Mouse (Mus musculus): ENCODE data around the gene Ccdc93. TPM values are rescaled to one million over a fixed set of nuclear protein-coding genes. Genes with fewer than 3 reads are reported as not detected.

Ccdc93 gene
- polyA plus RNA-seq, 1 experiment from 2014 or later: 3.4 TPM

GRCm38 (mm10) chr1:121390421-121390820, 40.4 kb upstream of the Ccdc93 start:
- no peak for TF ChIP-seq EP300 (IDR thresholded peaks at IDR 0.05)
- TF ChIP-seq CTCF (IDR thresholded peaks at IDR 0.05): no peak
- no peak overlapping the region for H3K27ac ChIP-seq (ENCODE audit: low read length)
- H3K9ac ChIP-seq (replicated peaks; ENCODE audit: low read depth): no peak overlapping the region
- no peak for DNase-seq (ENCODE audit: low spot score)
- H3K4me2 ChIP-seq (replicated peaks; ENCODE audit: low read depth, low read length): no peak overlapping the region
- no peaks in the 10 kb centered on the region for H3K9me3 ChIP-seq (ENCODE audit: low read length)
- 56% methylated on average over 13 of the region's 13 CpGs for WGBS
- no peak for ATAC-seq
- H3K36me3 ChIP-seq (ENCODE audit: insufficient read depth, low read length): no peaks in the 10 kb centered on the region
- H3K27me3 ChIP-seq (replicated peaks; ENCODE audit: insufficient read depth, low read length): no peaks in the 10 kb centered on the region
- no peaks in the 10 kb centered on the region for H3K4me1 ChIP-seq (ENCODE audit: insufficient read depth, low read depth, low read length)
- H3K4me3 ChIP-seq (ENCODE audit: low read depth, low read length): no peak overlapping the region

- H3K27ac ChIP-seq (ENCODE audit: low read length): no peak overlapping the region
- no peak overlapping the region for H3K9ac ChIP-seq (replicated peaks; ENCODE audit: low read depth)
- no peak for DNase-seq (ENCODE audit: low spot score)
- 67% methylated on average over 8 of the region's 8 CpGs for WGBS
- H3K36me3 ChIP-seq (ENCODE audit: insufficient read depth, low read length): no peaks in the 10 kb centered on the region
- no peak for ATAC-seq
- no peaks in the 10 kb centered on the region for H3K27me3 ChIP-seq (replicated peaks; ENCODE audit: insufficient read depth, low read length)
- no peaks in the 10 kb centered on the region for H3K9me3 ChIP-seq (ENCODE audit: low read length)
- no peak overlapping the region for H3K4me2 ChIP-seq (replicated peaks; ENCODE audit: low read depth, low read length)
- TF ChIP-seq EP300 (IDR thresholded peaks at IDR 0.05): no peak
- TF ChIP-seq CTCF (IDR thresholded peaks at IDR 0.05): no peak
- H3K4me3 ChIP-seq (ENCODE audit: low read depth, low read length): no peak overlapping the region
- no peaks in the 10 kb centered on the region for H3K4me1 ChIP-seq (ENCODE audit: insufficient read depth, low read depth, low read length)
Measured at GRCm38 (mm10) chr1:121390855-121391254, 40.0 kb upstream of the Ccdc93 start.

GRCm38 (mm10) chr1:121393117-121393516, 37.7 kb upstream of the Ccdc93 start:
- 71% methylated on average over 2 of the region's 2 CpGs for WGBS
- no peak for ATAC-seq
- DNase-seq (ENCODE audit: low spot score): no peak
- Histone ChIP-seq H3K27me3 (replicated peaks; ENCODE audit: insufficient read depth, low read length) (no peaks in the 10 kb centered on the region), H3K36me3 (ENCODE audit: insufficient read depth, low read length) (no peaks in the 10 kb centered on the region), H3K4me2 (replicated peaks; ENCODE audit: low read depth, low read length) (no peak overlapping the region), H3K4me1 (ENCODE audit: insufficient read depth, low read depth, low read length) (no peaks in the 10 kb centered on the region), H3K9me3 (ENCODE audit: low read length) (no peaks in the 10 kb centered on the region), H3K9ac (replicated peaks; ENCODE audit: low read depth) (no peak overlapping the region), H3K4me3 (ENCODE audit: low read depth, low read length) (no peak overlapping the region), H3K27ac (ENCODE audit: low read length) (no peak overlapping the region)
- no peak for TF ChIP-seq CTCF (IDR thresholded peaks at IDR 0.05)
- no peak for TF ChIP-seq EP300 (IDR thresholded peaks at IDR 0.05)

DNA sequence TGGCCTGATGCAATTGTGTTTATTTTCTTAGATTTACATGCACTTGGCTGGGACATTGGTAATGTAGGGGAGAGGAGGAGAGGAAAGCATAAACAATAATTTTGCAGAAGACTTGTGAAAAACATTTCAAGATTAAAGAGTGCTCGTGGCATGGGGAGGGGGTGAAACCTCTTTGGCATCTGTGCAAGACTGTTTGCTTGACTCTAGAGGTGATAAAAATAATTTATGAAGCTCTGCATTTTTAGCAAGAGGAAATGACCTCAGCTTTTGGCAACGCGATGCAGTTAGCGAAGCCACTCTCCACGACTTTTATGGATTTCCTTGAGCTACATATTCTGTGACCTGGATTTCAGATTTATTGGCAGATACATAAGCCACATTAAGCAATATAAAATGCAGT, 36.1 kb upstream of the Ccdc93 start:
- ATAC-seq (peak; percentile 35), DNase-seq (ENCODE audit: low spot score) (no peak)
- H3K27me3 ChIP-seq (replicated peaks; ENCODE audit: insufficient read depth, low read length): no peaks in the 10 kb centered on the region
- WGBS: 23% methylated on average over 5 of the region's 5 CpGs
- no peak overlapping the region for H3K9ac ChIP-seq (replicated peaks; ENCODE audit: low read depth)
- no peaks in the 10 kb centered on the region for H3K9me3 ChIP-seq (ENCODE audit: low read length)
- no peak overlapping the region for H3K4me3 ChIP-seq (ENCODE audit: low read depth, low read length)
- no peaks in the 10 kb centered on the region for H3K4me1 ChIP-seq (ENCODE audit: insufficient read depth, low read depth, low read length)
- TF ChIP-seq CTCF (IDR thresholded peaks at IDR 0.05) (no peak), EP300 (IDR thresholded peaks at IDR 0.05) (no peak)
- no peaks in the 10 kb centered on the region for H3K36me3 ChIP-seq (ENCODE audit: insufficient read depth, low read length)
- no peak overlapping the region for H3K4me2 ChIP-seq (replicated peaks; ENCODE audit: low read depth, low read length)
- H3K27ac ChIP-seq (ENCODE audit: low read length): no peak overlapping the region

DNA sequence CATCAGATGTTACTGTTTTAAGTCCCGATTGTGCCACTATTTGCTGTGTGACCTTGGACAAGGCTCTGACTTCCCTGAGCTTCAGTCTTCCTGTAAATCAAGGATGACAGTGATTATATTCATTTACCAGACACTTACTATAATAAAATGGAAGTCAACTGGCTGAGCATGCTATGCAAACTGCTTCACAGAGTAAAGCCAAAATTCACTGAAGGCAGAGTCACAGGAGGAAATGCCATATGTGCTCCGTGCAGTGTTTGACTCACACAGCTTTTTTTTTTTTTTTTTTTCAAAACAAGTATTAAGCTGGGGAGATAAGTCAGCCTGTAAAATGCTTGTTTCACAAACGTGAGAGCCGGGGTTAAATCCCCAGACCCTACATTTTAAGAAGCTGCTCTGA, 34.3 kb upstream of the Ccdc93 start:
- no peak overlapping the region for H3K4me3 ChIP-seq (ENCODE audit: low read depth, low read length)
- no peaks in the 10 kb centered on the region for H3K4me1 ChIP-seq (ENCODE audit: insufficient read depth, low read depth, low read length)
- no peaks in the 10 kb centered on the region for H3K36me3 ChIP-seq (ENCODE audit: insufficient read depth, low read length)
- 47% methylated on average over 4 of the region's 4 CpGs for WGBS
- TF ChIP-seq CTCF (IDR thresholded peaks at IDR 0.05) (no peak), EP300 (IDR thresholded peaks at IDR 0.05) (no peak)
- H3K9me3 ChIP-seq (ENCODE audit: low read length): no peaks in the 10 kb centered on the region
- DNase-seq (ENCODE audit: low spot score): no peak
- no peak overlapping the region for H3K4me2 ChIP-seq (replicated peaks; ENCODE audit: low read depth, low read length)
- no peak overlapping the region for H3K27ac ChIP-seq (ENCODE audit: low read length)
- H3K9ac ChIP-seq (replicated peaks; ENCODE audit: low read depth): no peak overlapping the region
- no peaks in the 10 kb centered on the region for H3K27me3 ChIP-seq (replicated peaks; ENCODE audit: insufficient read depth, low read length)
- no peak; the same call in 1 of the 2 replicates for ATAC-seq

- no peaks in the 10 kb centered on the region for H3K9me3 ChIP-seq (ENCODE audit: low read length)
- no peak overlapping the region for H3K4me2 ChIP-seq (replicated peaks; ENCODE audit: low read depth, low read length)
- H3K4me3 ChIP-seq (ENCODE audit: low read depth, low read length): no peak overlapping the region
- no peaks in the 10 kb centered on the region for H3K27me3 ChIP-seq (replicated peaks; ENCODE audit: insufficient read depth, low read length)
- no peaks in the 10 kb centered on the region for H3K4me1 ChIP-seq (ENCODE audit: insufficient read depth, low read depth, low read length)
- no peak for ATAC-seq
- no peak for TF ChIP-seq CTCF (IDR thresholded peaks at IDR 0.05)
- no peak for TF ChIP-seq EP300 (IDR thresholded peaks at IDR 0.05)
- no peaks in the 10 kb centered on the region for H3K36me3 ChIP-seq (ENCODE audit: insufficient read depth, low read length)
- H3K27ac ChIP-seq (ENCODE audit: low read length): no peak overlapping the region
- no peak for DNase-seq (ENCODE audit: low spot score)
- 74% methylated on average over 4 of the region's 4 CpGs for WGBS
- no peak overlapping the region for H3K9ac ChIP-seq (replicated peaks; ENCODE audit: low read depth)
Measured at GRCm38 (mm10) chr1:121398231-121398630, 32.6 kb upstream of the Ccdc93 start.
